Comparison of ENCODE assay signal across 15 mouse cellular contexts in genomic region chr11:35970806-35971705, GRCm38 (mm10). TPM values are rescaled to one million over a fixed set of nuclear protein-coding genes. Genes with fewer than 3 reads are reported as not detected.
DNase-seq lines count a peak whose midpoint lies in the region; ATAC-seq and TF ChIP-seq lines count a peak whose summit lies in the region.
"Had no signal": no experiment of that assay in that cellular context is flagged by ENCODE, and none has a peak within 500 bp of the region (broad histone marks: within the 10 kb centered on the region; RNA-seq: fewer than 3 reads in every experiment).

No protein-coding gene starts in this region.

- peak; percentile 78 to 87 for DNase-seq in adrenal gland, adult (ENCODE audit: inconsistent age in 2 of 2, low spot score in 1 of 2)
- DNase-seq in adrenal gland, postnatal 4 days (ENCODE audit: low spot score in 2 of 2), result no peak
- DNase-seq in liver, result no peak
- peak; percentile 35 for DNase-seq in lung, embryonic 14.5 days
- DNase-seq in gastrocnemius, postnatal 36 days, result no peak
- DNase-seq in layer of hippocampus, adult 9-10 months (ENCODE audit: low spot score), result no peak
- DNase-seq: cerebellum, postnatal 14 days; forebrain, postnatal 0 days; heart, adult 11 months; heart, postnatal 4 days; thymus, postnatal 4 days had no signal

- H3K36me3 ChIP-seq in liver, embryonic 16.5 days (ENCODE audit: control insufficient read depth, insufficient read depth), result no peaks in the 10 kb centered on the region
- H3K36me3 ChIP-seq in lung, embryonic 14.5 days (ENCODE audit: insufficient read depth), result no peaks in the 10 kb centered on the region
- H3K36me3 ChIP-seq in stomach, embryonic 16.5 days (ENCODE audit: control insufficient read depth, insufficient read depth, low read length), result no peaks in the 10 kb centered on the region
- H3K36me3 ChIP-seq: liver, embryonic 15.5 days had no signal

- H3K4me3 ChIP-seq in liver, embryonic 16.5 days (ENCODE audit: low read depth, low read length), result no peak overlapping the region
- H3K4me3 ChIP-seq in lung, embryonic 14.5 days (ENCODE audit: low read depth, low read length), result no peak overlapping the region
- no peak overlapping the region for H3K4me3 ChIP-seq in stomach, embryonic 16.5 days (replicated peaks; ENCODE audit: low read length)
- H3K4me3 ChIP-seq: liver, embryonic 15.5 days had no signal

- intact Hi-C loops in gastrocnemius, postnatal 36 days (cut with DNase I), result no loop called here

- H3K9me3 ChIP-seq in liver, embryonic 16.5 days (replicated peaks; ENCODE audit: control insufficient read depth, low read length), result no peaks in the 10 kb centered on the region
- H3K9me3 ChIP-seq in lung, embryonic 14.5 days (ENCODE audit: low read depth, low read length), result no peaks in the 10 kb centered on the region
- H3K9me3 ChIP-seq in stomach, embryonic 16.5 days (replicated peaks; ENCODE audit: control insufficient read depth, low read length), result no peaks in the 10 kb centered on the region
- H3K9me3 ChIP-seq: liver, embryonic 15.5 days had no signal

- H3K9ac ChIP-seq in liver, embryonic 16.5 days (ENCODE audit: low read depth, low read length), result no peak overlapping the region
- H3K9ac ChIP-seq in lung, embryonic 14.5 days, result no peak overlapping the region
- H3K9ac ChIP-seq in stomach, embryonic 16.5 days (ENCODE audit: low read length), result no peak overlapping the region
- H3K9ac ChIP-seq: forebrain, postnatal 0 days; liver, embryonic 15.5 days had no signal

- TF ChIP-seq CTCF in lung, embryonic 14.5 days (IDR thresholded peaks at IDR 0.05; ENCODE audit: low read depth), result no peak

- no peaks in the 10 kb centered on the region; the same call in none of the 2 replicates for H3K4me1 ChIP-seq in liver, embryonic 16.5 days (ENCODE audit: control insufficient read depth, low read depth, low read length)
- peaks cover 6% of the 10 kb centered on the region; the same call in 1 of the 2 replicates for H3K4me1 ChIP-seq in lung, embryonic 14.5 days (ENCODE audit: insufficient read depth)
- peaks cover 8% of the 10 kb centered on the region; the same call in 1 of the 2 replicates for H3K4me1 ChIP-seq in stomach, embryonic 16.5 days (ENCODE audit: control insufficient read depth, insufficient read depth, low read length)
- H3K4me1 ChIP-seq: liver, embryonic 15.5 days had no signal

- no peak overlapping the region for H3K4me2 ChIP-seq in liver, embryonic 16.5 days (ENCODE audit: low read depth, low read length)
- H3K4me2 ChIP-seq in lung, embryonic 14.5 days, result no peak overlapping the region
- peak overlapping the region; percentile 20; the same call in 1 of the 2 replicates for H3K4me2 ChIP-seq in stomach, embryonic 16.5 days (ENCODE audit: low read depth, low read length)
- H3K4me2 ChIP-seq: liver, embryonic 15.5 days had no signal

- no peaks in the 10 kb centered on the region for H3K27me3 ChIP-seq in liver, embryonic 16.5 days (ENCODE audit: control insufficient read depth, insufficient read depth, low read depth, low read length)
- H3K27me3 ChIP-seq in lung, embryonic 14.5 days (ENCODE audit: insufficient read depth, low read length), result no peaks in the 10 kb centered on the region
- H3K27me3 ChIP-seq in stomach, embryonic 16.5 days (ENCODE audit: control insufficient read depth, insufficient read depth, low read length), result no peaks in the 10 kb centered on the region
- H3K27me3 ChIP-seq: liver, embryonic 15.5 days had no signal

- peak; percentile 48; the same call in 1 of the 2 replicates for ATAC-seq in liver, embryonic 16.5 days (ENCODE audit: low read depth)
- ATAC-seq in lung, embryonic 14.5 days (ENCODE audit: insufficient read depth), result peak; percentile 49; the same call in 1 of the 2 replicates
- peak; percentile 71 for ATAC-seq in stomach, embryonic 16.5 days (ENCODE audit: insufficient read depth, low FRiP score)
- ATAC-seq: forebrain, postnatal 0 days had no signal

- WGBS in liver, embryonic 16.5 days (ENCODE audit: insufficient replicate concordance), result 59% methylated on average over 19 of the region's 19 CpGs
- 72% methylated on average over 19 of the region's 19 CpGs for WGBS in lung, embryonic 14.5 days
- whole genome bisulfite sequencing in stomach, embryonic 16.5 days, result 65% methylated on average over 19 of the region's 19 CpGs

- H3K27ac ChIP-seq in liver, embryonic 16.5 days (ENCODE audit: low read length), result no peak overlapping the region
- H3K27ac ChIP-seq in lung, embryonic 14.5 days (ENCODE audit: low read depth), result peak overlapping the region; percentile 50
- peak overlapping the region; percentile 69 for H3K27ac ChIP-seq in stomach, embryonic 16.5 days (ENCODE audit: low read length)
- H3K27ac ChIP-seq: kidney, postnatal 0 days; liver, embryonic 15.5 days had no signal

RNA-seq across cellular contexts. Expression of gene Wwc1, which starts 9.3 kb away (rescaled TPM):
- 10 to 100 TPM; 39.6 to 57.7 TPM for total RNA-seq in adrenal gland, postnatal 4 days (2021)
- 0.98 and 1.1 TPM in 2 replicates for polyA plus RNA-seq in liver, embryonic 16.5 days (2015; fragmentation: Nextera tagmentation; extraction: Ambion mirVana)
- 17.0 and 17.4 TPM in 2 replicates for polyA plus RNA-seq in lung, embryonic 14.5 days (2014; fragmentation: Nextera tagmentation; extraction: Ambion mirVana)
- 5.0 and 5.8 TPM in 2 replicates for polyA plus RNA-seq in stomach, embryonic 16.5 days (2015; fragmentation: Nextera tagmentation; extraction: Ambion mirVana)
- total RNA-seq in gastrocnemius, postnatal 36 days (2021), result under 1 TPM in 1 of 2 experiments, not detected in 1; 0.31 TPM

Comparison
In these comparisons a context has a peak if more than half of its experiments do, and no peak if none do; other contexts are left out.
1. DNase-seq: peak in adrenal gland, adult (2 of 2) and lung, embryonic 14.5 days (single experiment); none in adrenal gland, postnatal 4 days (0 of 2), liver (single experiment), gastrocnemius, postnatal 36 days (0 of 2) and layer of hippocampus, adult 9-10 months (single experiment).
2. Peak in every context shown above with its lines, with median percentiles within 50 percentile points of each other: ATAC-seq.